Mouse (Mus musculus) kidney, postnatal 0 days (tissue): ENCODE measurements at regions not wholly inside any gene's neighbourhood (a gene's known extent, or its start where the extent isn't known, plus 50 kb on each side); places are given as distances from the start of the nearest gene placed in this dataset.

ENCODE experiments used
- ATAC-seq: fragments of 200-750 bp; cut with Nextera tagmentation; replicated peaks from 2 replicates; pipeline ENCODE4 v1.8.0; 2017; ENCODE audit warnings: low read depth, moderate number of reproducible peaks, moderate TSS enrichment, moderate library complexity; ENCODE audit not compliant: low FRiP score
- DNase-seq: peaks from one replicate; pipeline ENCODE4 v3.0.0-alpha.2; 2016; ENCODE audit warnings: low spot score
- H3K27ac ChIP-seq: fragments of 300-500 bp; sonication (generic); 2 replicates; pipeline ENCODE4 v1.5.1; 2014; ENCODE audit warnings: mild to moderate bottlenecking
- H3K27me3 ChIP-seq: fragments of 300-500 bp; sonication (generic); 2 replicates; pipeline ENCODE4 v1.6.1; 2014; ENCODE audit warnings: low read length, mixed read lengths; ENCODE audit not compliant: insufficient read depth
- H3K36me3 ChIP-seq: fragments of 300-500 bp; sonication (generic); 2 replicates; pipeline ENCODE4 v1.6.1; 2014; ENCODE audit warnings: low read length, mixed read lengths; ENCODE audit not compliant: insufficient read depth
- H3K4me1 ChIP-seq: fragments of 300-500 bp; sonication (generic); replicated peaks from 2 replicates; pipeline ENCODE4 v1.6.1; 2014; ENCODE audit warnings: antibody characterized with exemption, low read length, mixed read lengths; ENCODE audit not compliant: insufficient read depth
- H3K4me2 ChIP-seq: fragments of 300-500 bp; sonication (generic); 2 replicates; pipeline ENCODE4 v1.6.1; 2014; ENCODE audit warnings: mild to moderate bottlenecking, low read length, moderate library complexity, mixed read lengths
- H3K4me3 ChIP-seq: fragments of 300-500 bp; sonication (generic); replicated peaks from 2 replicates; pipeline ENCODE4 v1.5.1; 2014; ENCODE audit warnings: low read depth, low read length
- H3K9ac ChIP-seq: fragments of 300-500 bp; sonication (generic); 2 replicates; pipeline ENCODE4 v1.6.1; 2014; ENCODE audit warnings: low read depth, low read length
- H3K9me3 ChIP-seq: fragments of 300-500 bp; sonication (generic); replicated peaks from 2 replicates; pipeline ENCODE4 v1.6.1; 2016; ENCODE audit warnings: low read length, inconsistent platforms, mixed read lengths
- CTCF ChIP-seq: IDR thresholded peaks from 2 replicates; pipeline ENCODE4 v1.5.1; 2016; ENCODE audit warnings: antibody characterized with exemption, low read depth, mild to moderate bottlenecking, moderate library complexity
- WGBS: fragments of 180-500 bp; shearing (Covaris S2); extraction: QIAGEN DNeasy Blood & Tissue Kit; methylation state at CpG from one replicate; pipeline ENCODE4 v1.1.7; 2014; 5-methylcytosine and 5-hydroxymethylcytosine counted together

- no peak overlapping the region for H3K4me2 ChIP-seq
- WGBS = 85% methylated on average over 2 of the region's 2 CpGs
- no peak for TF ChIP-seq CTCF
- no peak overlapping the region for H3K9ac ChIP-seq
- H3K4me1 ChIP-seq = no peaks in the 10 kb centered on the region
- no peak for ATAC-seq
- no peaks in the 10 kb centered on the region for H3K36me3 ChIP-seq
- no peak overlapping the region for H3K4me3 ChIP-seq
- H3K9me3 ChIP-seq = no peaks in the 10 kb centered on the region
- no peak for DNase-seq
- no peak overlapping the region for H3K27ac ChIP-seq
- no peaks in the 10 kb centered on the region for H3K27me3 ChIP-seq
Observed at GRCm38 (mm10) chr13:115326294-115326693, 224.5 kb upstream of the Itga1 start.

- no peaks in the 10 kb centered on the region for H3K4me1 ChIP-seq
- ATAC-seq (no peak), DNase-seq (no peak)
- no peak for TF ChIP-seq CTCF
- H3K27ac ChIP-seq = no peak overlapping the region
- no peaks in the 10 kb centered on the region for H3K27me3 ChIP-seq
- H3K4me2 ChIP-seq = no peak overlapping the region
- no peak overlapping the region for H3K9ac ChIP-seq
- WGBS = 79% methylated on average over 3 of the region's 3 CpGs
- H3K36me3 ChIP-seq = no peaks in the 10 kb centered on the region
- no peak overlapping the region for H3K4me3 ChIP-seq
- no peaks in the 10 kb centered on the region for H3K9me3 ChIP-seq
Observed at GRCm38 (mm10) chr13:115316681-115317080, 214.9 kb upstream of the Itga1 start.

DNA sequence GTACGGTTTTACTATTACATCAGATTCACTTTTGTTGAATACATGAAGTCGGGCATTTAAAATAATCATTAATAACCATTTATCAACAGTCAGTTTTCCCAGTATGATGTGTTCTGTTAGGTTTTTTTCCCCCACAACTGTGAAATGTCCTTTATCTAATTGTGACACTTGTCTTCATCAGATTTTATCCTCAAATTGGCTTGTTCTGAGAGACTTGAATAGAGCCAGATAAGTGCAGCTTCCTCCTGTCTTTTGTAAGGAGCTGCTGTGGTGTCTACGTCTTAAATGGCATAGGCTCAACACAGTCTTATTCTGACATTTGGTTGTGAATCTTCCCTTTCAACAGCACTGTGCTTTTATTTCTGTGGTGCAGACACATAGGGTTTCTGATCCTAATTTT lies 206.8 kb upstream of the Itga1 start:
- H3K4me1 ChIP-seq = no peaks in the 10 kb centered on the region
- no peaks in the 10 kb centered on the region for H3K36me3 ChIP-seq
- DNase-seq (no peak), ATAC-seq (no peak)
- no peak overlapping the region for H3K9ac ChIP-seq
- no peak overlapping the region for H3K27ac ChIP-seq
- H3K4me3 ChIP-seq = no peak overlapping the region
- no peak for TF ChIP-seq CTCF
- H3K9me3 ChIP-seq = no peaks in the 10 kb centered on the region
- H3K4me2 ChIP-seq = no peak overlapping the region
- H3K27me3 ChIP-seq = no peaks in the 10 kb centered on the region
- WGBS = 84% methylated on average over 3 of the region's 3 CpGs

- Histone ChIP-seq H3K4me2 (no peak overlapping the region), H3K36me3 (no peaks in the 10 kb centered on the region), H3K27ac (no peak overlapping the region), H3K4me3 (no peak overlapping the region), H3K27me3 (no peaks in the 10 kb centered on the region), H3K9ac (no peak overlapping the region), H3K4me1 (no peaks in the 10 kb centered on the region), H3K9me3 (no peaks in the 10 kb centered on the region)
- TF ChIP-seq CTCF = peak; percentile 68
- 41% methylated on average over 3 of the region's 3 CpGs for WGBS
- peak; percentile 74 for DNase-seq
- ATAC-seq = no peak
Observed at GRCm38 (mm10) chr13:115287371-115287770, 185.6 kb upstream of the Itga1 start.

DNA sequence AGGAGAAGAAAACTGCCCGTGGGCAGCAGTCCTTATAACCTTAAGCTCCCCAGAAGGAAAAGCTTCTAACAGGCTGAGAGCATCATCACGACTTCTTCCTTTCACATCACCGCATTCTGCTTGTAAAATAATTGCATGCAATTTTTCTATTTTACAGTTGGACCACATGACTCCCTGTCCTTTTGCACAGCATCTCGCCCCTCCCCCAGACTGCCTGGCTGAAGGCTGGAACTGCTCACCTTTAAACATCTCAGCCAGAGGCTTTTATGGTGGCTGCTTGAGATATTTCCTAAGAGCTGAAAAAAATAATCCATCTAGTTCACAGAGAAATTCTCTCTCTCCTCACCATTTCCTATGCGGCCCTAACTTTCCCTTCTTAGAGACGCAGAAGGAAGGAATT lies 164.4 kb upstream of the Itga1 start:
- no peak for ATAC-seq
- WGBS = 55% methylated on average over 6 of the region's 6 CpGs
- no peak for DNase-seq
- no peaks in the 10 kb centered on the region for H3K9me3 ChIP-seq
- H3K4me3 ChIP-seq = no peak overlapping the region
- no peaks in the 10 kb centered on the region for H3K27me3 ChIP-seq
- no peak for TF ChIP-seq CTCF
- no peak overlapping the region for H3K27ac ChIP-seq
- H3K4me2 ChIP-seq = no peak overlapping the region
- H3K9ac ChIP-seq = no peak overlapping the region
- H3K4me1 ChIP-seq = no peaks in the 10 kb centered on the region
- no peaks in the 10 kb centered on the region for H3K36me3 ChIP-seq

DNA sequence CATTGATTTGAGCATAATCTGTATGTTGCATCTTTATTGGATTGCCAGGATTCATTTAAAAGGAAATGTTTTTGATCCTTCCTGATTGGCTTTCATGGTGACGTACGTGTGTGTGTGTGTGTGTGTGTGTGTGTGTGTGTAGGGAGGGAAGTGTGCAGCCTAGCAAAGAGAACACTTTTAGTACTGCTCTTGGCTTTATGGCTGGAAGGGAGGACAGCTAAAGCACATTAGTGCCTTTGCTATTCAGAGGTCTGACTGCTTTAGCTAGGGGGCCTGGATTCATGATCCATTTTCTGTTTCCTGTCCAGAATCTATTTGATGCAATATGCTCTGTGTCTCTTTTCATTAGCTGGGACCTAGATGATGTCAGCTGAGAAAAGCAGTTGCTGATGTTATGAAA lies 155.6 kb upstream of the Itga1 start:
- Histone ChIP-seq H3K27ac (no peak overlapping the region), H3K27me3 (no peaks in the 10 kb centered on the region), H3K4me3 (no peak overlapping the region), H3K36me3 (no peaks in the 10 kb centered on the region), H3K9ac (no peak overlapping the region), H3K4me2 (no peak overlapping the region), H3K4me1 (no peaks in the 10 kb centered on the region), H3K9me3 (no peaks in the 10 kb centered on the region)
- no peak for TF ChIP-seq CTCF
- 69% methylated on average over 2 of the region's 2 CpGs for WGBS
- DNase-seq (no peak), ATAC-seq (no peak)

- Histone ChIP-seq H3K9ac (no peak overlapping the region), H3K36me3 (no peaks in the 10 kb centered on the region), H3K4me3 (no peak overlapping the region), H3K4me1 (no peaks in the 10 kb centered on the region), H3K27ac (no peak overlapping the region), H3K4me2 (no peak overlapping the region), H3K27me3 (no peaks in the 10 kb centered on the region), H3K9me3 (no peaks in the 10 kb centered on the region)
- ATAC-seq (no peak), DNase-seq (peak; percentile 61)
- no peak for TF ChIP-seq CTCF
- 35% methylated on average over 3 of the region's 3 CpGs for WGBS
Observed at GRCm38 (mm10) chr13:115252541-115252940, 150.8 kb upstream of the Itga1 start.
